Mouse (Mus musculus) embryonic facial prominence, embryonic 15.5 days (tissue): ENCODE measurements around the gene Cfap58. TPM values are rescaled to one million over a fixed set of nuclear protein-coding genes. Genes with fewer than 3 reads are reported as not detected.

ENCODE experiments used
- ATAC-seq: fragments of 200-750 bp; cut with Nextera tagmentation; 2 replicates; pipeline ENCODE4 v1.8.0; 2017; ENCODE audit warnings: low read depth, moderate TSS enrichment; ENCODE audit not compliant: insufficient number of reproducible peaks, low FRiP score, low TSS enrichment
- H3K27ac ChIP-seq: fragments of 300-500 bp; sonication (generic); replicated peaks from 2 replicates; pipeline ENCODE4 v1.5.1; 2015; ENCODE audit warnings: mild to moderate bottlenecking, inconsistent platforms
- H3K27me3 ChIP-seq: fragments of 300-500 bp; sonication (generic); 2 replicates; pipeline ENCODE4 v1.6.1; 2015; ENCODE audit warnings: inconsistent platforms
- H3K36me3 ChIP-seq: fragments of 300-500 bp; sonication (generic); 2 replicates; pipeline ENCODE4 v1.6.1; 2015; ENCODE audit warnings: mild to moderate bottlenecking, inconsistent platforms
- H3K4me1 ChIP-seq: fragments of 300-500 bp; sonication (generic); 2 replicates; pipeline ENCODE4 v1.6.1; 2015; ENCODE audit warnings: inconsistent platforms
- H3K4me2 ChIP-seq: fragments of 300-500 bp; sonication (generic); replicated peaks from 2 replicates; pipeline ENCODE4 v1.6.1; 2015; ENCODE audit warnings: mild to moderate bottlenecking, inconsistent platforms
- H3K4me3 ChIP-seq: fragments of 300-500 bp; sonication (generic); replicated peaks from 2 replicates; pipeline ENCODE4 v1.5.1; 2015; ENCODE audit warnings: mild to moderate bottlenecking, inconsistent platforms
- H3K9ac ChIP-seq: fragments of 300-500 bp; sonication (generic); 2 replicates; pipeline ENCODE4 v1.6.1; 2015; ENCODE audit warnings: inconsistent platforms
- H3K9me3 ChIP-seq: fragments of 300-500 bp; sonication (generic); replicated peaks from 2 replicates; pipeline ENCODE4 v1.6.1; 2016; ENCODE audit warnings: inconsistent platforms
- WGBS: fragments of 180-500 bp; shearing (Covaris S2); methylation state at CpG from one replicate; pipeline ENCODE4 v1.1.7; 2015; 5-methylcytosine and 5-hydroxymethylcytosine counted together
- polyA plus RNA-seq: library from polyadenylated mRNA; unstranded; fragments of >200 nt; fragmentation: Nextera tagmentation; extraction: Ambion mirVana; gene quantifications from 2 replicates; pipeline ENCODE4 v1.2.1, GENCODE M21; 2015

Gene Cfap58
- 1.1 and 1.2 TPM in 2 replicates for polyA plus RNA-seq

GRCm38 (mm10) chr19:47937443-47938406 is at the start of gene Cfap58:
TSS of gene Cfap58 (plus strand) at chr19:47937675.
- WGBS = 5% methylated on average over 41 of the region's 41 CpGs

GRCm38 (mm10) chr19:47888037-47888436 is 49.4 kb upstream of the Cfap58 start:
- H3K4me2 ChIP-seq = no peak overlapping the region
- no peaks in the 10 kb centered on the region for H3K36me3 ChIP-seq
- H3K9me3 ChIP-seq = no peaks in the 10 kb centered on the region
- H3K9ac ChIP-seq = no peak overlapping the region
- ATAC-seq = no peak
- no peaks in the 10 kb centered on the region; the same call in 1 of the 2 replicates for H3K27me3 ChIP-seq
- no peak overlapping the region for H3K4me3 ChIP-seq
- H3K27ac ChIP-seq = no peak overlapping the region
- 90% methylated on average over 8 of the region's 8 CpGs for WGBS
- peaks cover 11% of the 10 kb centered on the region for H3K4me1 ChIP-seq

More at GRCm38 (mm10) chr19:47937443-47938406, at the start of gene Cfap58:
- no peaks in the 10 kb centered on the region for H3K9me3 ChIP-seq
- no peaks in the 10 kb centered on the region for H3K36me3 ChIP-seq
- ATAC-seq = peak; percentile 67
- peaks cover 21% of the 10 kb centered on the region for H3K27me3 ChIP-seq
- H3K4me2 ChIP-seq = peak within 1 kb of the TSS; percentile 84
- peak within 1 kb of the TSS; percentile 42 for H3K4me3 ChIP-seq
- H3K27ac ChIP-seq = no peak within 1 kb of the TSS
- H3K4me1 ChIP-seq = peaks cover 8% of the 10 kb centered on the region; the same call in 1 of the 2 replicates
- no peak within 1 kb of the TSS for H3K9ac ChIP-seq

DNA sequence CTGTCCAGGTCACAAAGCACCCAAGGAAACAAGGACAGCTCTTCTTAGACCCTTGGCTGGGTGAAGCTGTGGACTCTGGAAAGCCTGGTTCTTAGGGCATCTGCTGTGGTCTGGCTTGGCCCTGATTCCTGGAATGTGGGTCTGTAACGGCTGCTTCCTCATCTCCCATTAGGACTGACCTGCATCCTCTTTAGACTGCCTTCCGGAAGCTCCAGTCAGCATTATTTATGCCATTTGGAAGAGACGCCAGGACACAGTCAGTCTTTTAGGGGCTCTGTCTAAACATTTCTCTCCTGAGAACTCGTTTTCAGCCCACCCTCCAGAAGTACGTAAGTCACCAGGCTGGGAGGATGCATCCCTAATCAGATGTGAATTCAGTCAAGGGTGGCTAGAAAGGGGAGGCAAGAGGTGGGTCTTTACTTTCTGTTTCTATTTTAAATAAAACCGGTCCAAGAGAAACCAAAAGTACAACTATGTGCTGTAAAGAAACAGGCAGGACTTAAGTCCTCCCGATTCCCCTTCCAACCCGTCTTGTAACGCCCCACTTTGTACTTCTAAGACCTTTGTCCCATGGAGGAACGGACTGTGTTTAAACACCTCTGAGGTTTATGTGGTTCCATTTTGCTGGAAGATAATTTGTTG is 46.9 kb upstream of the Cfap58 start:
- Histone ChIP-seq H3K9ac (no peak overlapping the region), H3K4me1 (peaks cover 11% of the 10 kb centered on the region), H3K4me3 (no peak overlapping the region), H3K9me3 (no peaks in the 10 kb centered on the region), H3K4me2 (no peak overlapping the region), H3K27ac (no peak overlapping the region; the same call in 1 of the 2 replicates), H3K27me3 (no peaks in the 10 kb centered on the region; the same call in 1 of the 2 replicates), H3K36me3 (peaks cover 23% of the 10 kb centered on the region)
- WGBS = 54% methylated on average over 10 of the region's 10 CpGs
- ATAC-seq = no peak

GRCm38 (mm10) chr19:47891562-47892312 is 45.7 kb upstream of the Cfap58 start:
- no peak overlapping the region for H3K4me2 ChIP-seq
- H3K27me3 ChIP-seq = no peaks in the 10 kb centered on the region; the same call in 1 of the 2 replicates
- no peak for ATAC-seq
- H3K27ac ChIP-seq = no peak overlapping the region
- H3K4me1 ChIP-seq = peaks cover 11% of the 10 kb centered on the region
- WGBS = 80% methylated on average over 11 of the region's 11 CpGs
- no peak overlapping the region for H3K4me3 ChIP-seq
- peaks cover 34% of the 10 kb centered on the region for H3K36me3 ChIP-seq
- H3K9me3 ChIP-seq = no peaks in the 10 kb centered on the region
- no peak overlapping the region for H3K9ac ChIP-seq

- peaks cover 46% of the 10 kb centered on the region for H3K36me3 ChIP-seq
Observed at GRCm38 (mm10) chr19:47893092-47893491, 44.4 kb upstream of the Cfap58 start.

GRCm38 (mm10) chr19:47898472-47899079 is 38.9 kb upstream of the Cfap58 start:
- no peak overlapping the region for H3K4me2 ChIP-seq

More at GRCm38 (mm10) chr19:47893092-47893491, 44.4 kb upstream of the Cfap58 start:
- Histone ChIP-seq H3K4me1 (peaks cover 11% of the 10 kb centered on the region), H3K9me3 (no peaks in the 10 kb centered on the region), H3K27me3 (no peaks in the 10 kb centered on the region), H3K9ac (no peak overlapping the region), H3K27ac (no peak overlapping the region), H3K4me3 (no peak overlapping the region), H3K4me2 (no peak overlapping the region)
- ATAC-seq = no peak
- WGBS = 90% methylated on average over 6 of the region's 6 CpGs

DNA sequence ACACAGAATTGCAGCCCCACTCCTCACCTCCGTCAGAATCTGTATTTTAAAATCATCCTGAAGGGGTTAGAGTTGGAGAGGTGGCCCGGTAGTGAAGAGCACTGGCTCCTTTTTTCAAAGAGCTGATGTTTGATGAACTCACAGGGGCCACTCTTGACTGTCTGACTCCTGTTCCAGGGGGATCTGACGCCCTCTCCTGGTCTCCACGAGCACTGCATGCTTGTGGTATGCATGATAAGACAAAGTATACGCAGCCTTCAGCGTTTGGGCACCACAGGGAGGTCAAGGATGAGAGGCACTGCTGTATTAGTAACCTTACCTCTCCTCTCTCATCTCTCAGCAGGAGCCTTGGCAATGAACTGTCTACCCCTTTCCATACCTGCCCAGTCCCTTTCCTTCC is 37.5 kb upstream of the Cfap58 start:
- no peaks in the 10 kb centered on the region for H3K27me3 ChIP-seq
- 63% methylated on average over 6 of the region's 6 CpGs for WGBS
- no peak overlapping the region for H3K4me3 ChIP-seq
- no peaks in the 10 kb centered on the region for H3K9me3 ChIP-seq
- H3K27ac ChIP-seq = peak overlapping the region; percentile 58
- H3K4me2 ChIP-seq = no peak overlapping the region
- H3K36me3 ChIP-seq = peaks cover 32% of the 10 kb centered on the region
- H3K9ac ChIP-seq = no peak overlapping the region
- no peak for ATAC-seq
- H3K4me1 ChIP-seq = peaks cover 40% of the 10 kb centered on the region

More at GRCm38 (mm10) chr19:47898472-47899079, 38.9 kb upstream of the Cfap58 start:
- H3K4me1 ChIP-seq = peaks cover 35% of the 10 kb centered on the region
- H3K36me3 ChIP-seq = peaks cover 44% of the 10 kb centered on the region
- no peak overlapping the region for H3K27ac ChIP-seq
- no peaks in the 10 kb centered on the region for H3K9me3 ChIP-seq
- no peaks in the 10 kb centered on the region for H3K27me3 ChIP-seq
- no peak overlapping the region for H3K4me3 ChIP-seq
- H3K9ac ChIP-seq = no peak overlapping the region
- no peak for ATAC-seq
- WGBS = 85% methylated on average over 8 of the region's 8 CpGs

- no peak for ATAC-seq
- Histone ChIP-seq H3K9ac (no peak overlapping the region), H3K9me3 (no peaks in the 10 kb centered on the region), H3K27ac (peak overlapping the region; percentile 58), H3K4me3 (no peak overlapping the region), H3K4me2 (no peak overlapping the region), H3K36me3 (peaks cover 26% of the 10 kb centered on the region), H3K27me3 (no peaks in the 10 kb centered on the region), H3K4me1 (peaks cover 45% of the 10 kb centered on the region)
- WGBS = 68% methylated on average over 10 of the region's 10 CpGs
Observed at GRCm38 (mm10) chr19:47900558-47900957, 36.9 kb upstream of the Cfap58 start.

- ATAC-seq = 0 out of 2 replicates have a peak, but pooled peaks have one; percentile 13
- peaks cover 6% of the 10 kb centered on the region for H3K36me3 ChIP-seq
- no peaks in the 10 kb centered on the region for H3K27me3 ChIP-seq
- H3K4me1 ChIP-seq = peaks cover 46% of the 10 kb centered on the region
- H3K9ac ChIP-seq = no peak overlapping the region
- 56% methylated on average over 13 of the region's 13 CpGs for WGBS
- H3K4me2 ChIP-seq = no peak overlapping the region
- no peaks in the 10 kb centered on the region for H3K9me3 ChIP-seq
- H3K27ac ChIP-seq = peak overlapping the region; percentile 23; the same call in 1 of the 2 replicates
- H3K4me3 ChIP-seq = no peak overlapping the region
Observed at GRCm38 (mm10) chr19:47902316-47903201, 34.9 kb upstream of the Cfap58 start.

DNA sequence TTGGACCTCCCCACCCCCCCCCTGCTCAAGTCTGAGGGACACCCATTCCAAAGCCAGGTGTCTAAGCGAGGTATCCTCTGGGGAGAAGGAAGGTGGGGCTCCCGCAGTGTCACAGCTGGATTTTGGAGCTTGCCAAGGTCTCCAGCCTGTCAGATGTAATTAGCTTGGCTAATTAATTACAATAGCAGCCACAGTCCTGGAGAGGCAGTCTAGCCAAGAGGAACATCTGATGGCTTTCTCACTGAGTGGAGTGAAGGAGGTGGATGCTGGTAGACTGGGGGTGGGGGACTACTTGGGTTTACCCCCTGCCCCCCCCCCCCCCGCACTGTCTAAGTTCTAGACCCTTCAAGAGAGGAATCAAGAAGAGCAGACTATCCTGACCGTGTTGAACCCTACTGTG is 33.8 kb upstream of the Cfap58 start:
- Histone ChIP-seq H3K9ac (no peak overlapping the region), H3K36me3 (peaks cover 2% of the 10 kb centered on the region; the same call in 1 of the 2 replicates), H3K4me2 (no peak overlapping the region), H3K27me3 (no peaks in the 10 kb centered on the region), H3K4me3 (no peak overlapping the region), H3K4me1 (peaks cover 53% of the 10 kb centered on the region), H3K27ac (no peak overlapping the region), H3K9me3 (no peaks in the 10 kb centered on the region)
- 55% methylated on average over 4 of the region's 4 CpGs for WGBS
- no peak for ATAC-seq
